Mouse (Mus musculus) forebrain, embryonic 11.5 days (tissue): ENCODE data around the gene Gbp8. TPM values are rescaled to one million over a fixed set of nuclear protein-coding genes. Genes with fewer than 3 reads are reported as not detected.
"Not testable (repeated sequence)": the region's sequence is repeated elsewhere in the genome, so short reads cannot be mapped to it uniquely, and the experiment has no call there.

Source experiments
- ATAC-seq: fragments of 200-750 bp; cut with Nextera tagmentation; replicated peaks from 2 replicates; pipeline ENCODE4 v1.8.0; 2017; ENCODE audit warnings: moderate TSS enrichment; ENCODE audit not compliant: low FRiP score
- DNase-seq: peaks from one replicate; pipeline ENCODE4 v3.0.0-alpha.2; 2017; ENCODE audit warnings: low spot score
- H3K27ac ChIP-seq: fragments of 300-500 bp; sonication (generic); 2 replicates; pipeline ENCODE4 v1.5.1; 2014; ENCODE audit warnings: low read depth, low read length
- H3K27me3 ChIP-seq: fragments of 300-500 bp; sonication (generic); 2 replicates; pipeline ENCODE4 v1.6.1; 2014; ENCODE audit warnings: mild to moderate bottlenecking, low read length, mixed read lengths; ENCODE audit not compliant: control insufficient read depth, insufficient read depth
- H3K36me3 ChIP-seq: fragments of 300-500 bp; sonication (generic); 2 replicates; pipeline ENCODE4 v1.6.1; 2014; ENCODE audit warnings: mild to moderate bottlenecking, low read length, moderate library complexity, mixed read lengths; ENCODE audit not compliant: control insufficient read depth, insufficient read depth
- H3K4me1 ChIP-seq: fragments of 300-500 bp; sonication (generic); replicated peaks from 2 replicates; pipeline ENCODE4 v1.6.1; 2014; ENCODE audit warnings: low read length, mixed read lengths; ENCODE audit not compliant: control insufficient read depth, insufficient read depth
- H3K4me2 ChIP-seq: fragments of 300-500 bp; sonication (generic); 2 replicates; pipeline ENCODE4 v1.6.1; 2014; ENCODE audit warnings: low read depth, mild to moderate bottlenecking, low read length, moderate library complexity, mixed read lengths; ENCODE audit not compliant: severe bottlenecking
- H3K4me3 ChIP-seq: fragments of 300-500 bp; sonication (generic); 2 replicates; pipeline ENCODE4 v1.5.1; 2014; ENCODE audit warnings: low read depth, low read length
- H3K9ac ChIP-seq: fragments of 300-500 bp; sonication (generic); 2 replicates; pipeline ENCODE4 v1.6.1; 2014; ENCODE audit warnings: low read length
- H3K9me3 ChIP-seq: fragments of 300-500 bp; sonication (generic); 2 replicates; pipeline ENCODE4 v1.6.1; 2016; ENCODE audit warnings: low read length, mixed read lengths; ENCODE audit not compliant: control insufficient read depth
- WGBS: fragments of 180-500 bp; shearing (Covaris S2); extraction: QIAGEN DNeasy Blood & Tissue Kit; methylation state at CpG from one replicate; pipeline ENCODE4 v1.1.7; 2014; 5-methylcytosine and 5-hydroxymethylcytosine counted together
- polyA plus RNA-seq: library from polyadenylated mRNA; unstranded; fragments of >200 nt; fragmentation: Nextera tagmentation; extraction: Ambion mirVana; gene quantifications from 2 replicates; pipeline ENCODE4 v1.2.1, GENCODE M21; 2014

Gene Gbp8
- polyA plus RNA-seq, 1 experiment from 2014 or later, result not detected

DNA sequence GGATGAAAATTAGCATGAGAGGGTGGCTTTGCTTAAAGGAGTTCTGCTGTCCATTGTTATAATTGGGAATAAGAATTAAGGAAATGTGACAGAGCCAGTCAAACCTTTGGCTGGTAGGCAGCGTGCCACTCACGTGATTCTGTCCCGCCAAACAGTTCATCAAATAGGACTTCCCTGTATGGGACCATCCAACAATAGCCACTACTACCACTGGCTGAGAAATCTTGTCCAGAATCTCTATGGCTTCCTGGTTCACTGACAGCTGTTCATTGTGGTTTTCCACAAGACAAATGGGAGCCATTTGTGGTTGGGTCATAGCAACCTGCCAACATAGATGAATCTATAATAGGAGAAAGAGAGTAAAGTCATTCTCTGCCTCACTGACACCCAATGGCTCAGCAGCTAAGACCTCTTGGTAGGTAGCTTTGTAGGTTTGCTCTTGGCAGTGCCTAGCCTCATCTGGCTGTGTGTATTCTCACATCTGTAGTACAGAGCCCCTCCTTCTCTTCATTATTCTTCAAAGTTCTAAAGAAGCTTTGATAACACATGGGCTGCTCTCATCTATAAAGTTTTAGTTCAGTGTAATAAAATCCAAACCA lies 2.5 kb downstream of the Gbp8 start:
- H3K27ac ChIP-seq, H3K4me1 ChIP-seq, H3K36me3 ChIP-seq, H3K4me2 ChIP-seq, DNase-seq, H3K4me3 ChIP-seq, H3K27me3 ChIP-seq, H3K9ac ChIP-seq, ATAC-seq, H3K9me3 ChIP-seq: not testable (repeated sequence)
- 80% methylated on average over 3 of the region's 3 CpGs for WGBS

DNA sequence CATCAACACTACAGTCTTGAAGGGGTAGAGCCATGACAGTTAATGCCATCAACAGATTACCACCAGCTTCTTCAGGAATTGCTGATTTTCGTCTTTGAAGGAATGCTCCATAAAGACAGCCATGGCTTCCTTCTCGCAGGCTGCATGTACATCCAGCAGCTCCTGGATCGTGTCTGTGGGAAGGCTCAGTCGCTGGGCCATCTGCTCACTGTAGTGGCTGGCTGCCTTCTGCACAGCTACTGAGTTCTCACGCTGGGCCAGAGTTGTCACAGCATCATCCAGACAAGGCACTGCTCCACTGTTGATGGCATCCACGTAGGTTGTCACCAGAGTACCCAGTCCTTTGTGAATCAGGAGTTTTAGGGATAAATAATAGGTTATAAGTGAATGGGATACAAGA lies 17.6 kb downstream of the Gbp8 start:
- not testable (repeated sequence) for H3K9me3 ChIP-seq, H3K36me3 ChIP-seq, H3K9ac ChIP-seq, ATAC-seq, DNase-seq, H3K4me2 ChIP-seq, H3K27me3 ChIP-seq, H3K4me3 ChIP-seq, H3K4me1 ChIP-seq, H3K27ac ChIP-seq
- WGBS, result 84% methylated on average over 6 of the region's 6 CpGs

DNA sequence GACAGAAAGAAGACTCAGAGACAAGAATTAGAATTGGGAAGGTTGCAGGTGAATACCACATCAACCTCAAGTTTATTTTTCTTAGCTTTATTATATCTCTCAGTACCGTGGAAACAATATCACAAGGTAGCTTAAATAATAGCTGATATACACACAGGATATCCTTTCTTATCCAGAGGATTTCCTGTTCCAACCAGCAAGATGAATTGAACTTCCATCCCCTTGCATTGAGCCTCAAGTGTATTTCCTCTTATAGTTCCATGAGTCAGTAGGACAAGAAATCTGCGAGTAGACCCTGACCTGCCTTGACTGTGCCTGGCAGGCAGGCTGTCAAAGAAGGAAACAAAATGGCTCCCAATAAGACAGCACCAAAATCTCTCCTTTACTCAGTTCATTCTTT lies 23.6 kb downstream of the Gbp8 start:
- no peak overlapping the region for H3K4me3 ChIP-seq
- no peaks in the 10 kb centered on the region for H3K27me3 ChIP-seq
- no peak overlapping the region for H3K9ac ChIP-seq
- H3K27ac ChIP-seq, result no peak overlapping the region
- H3K4me2 ChIP-seq, result no peak overlapping the region
- ATAC-seq (no peak), DNase-seq (no peak)
- 75% methylated on average over 2 of the region's 2 CpGs for WGBS
- no peaks in the 10 kb centered on the region for H3K36me3 ChIP-seq
- H3K4me1 ChIP-seq, result no peaks in the 10 kb centered on the region
- no peaks in the 10 kb centered on the region for H3K9me3 ChIP-seq

DNA sequence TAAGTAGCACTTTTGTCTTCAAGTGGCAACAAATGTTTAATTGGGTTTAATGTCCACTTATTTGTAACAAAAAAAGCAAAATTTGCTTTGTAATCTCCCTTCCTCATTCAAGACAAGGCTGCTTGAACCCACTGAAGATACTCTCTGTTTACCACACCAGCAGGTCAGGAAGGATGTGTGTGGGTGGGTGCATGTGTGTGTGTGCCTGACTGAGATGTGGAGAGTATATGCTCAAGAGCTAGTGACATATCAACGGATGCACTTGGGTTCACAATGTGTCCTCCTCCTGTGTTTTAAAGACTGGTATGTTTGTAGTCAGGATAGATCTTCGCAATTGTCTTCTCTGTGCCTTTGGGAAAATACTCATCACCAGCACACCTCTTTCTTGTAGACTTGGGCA lies 24.6 kb downstream of the Gbp8 start:
- 90% methylated on average over 2 of the region's 2 CpGs for WGBS
- H3K4me1 ChIP-seq, result no peaks in the 10 kb centered on the region

DNA sequence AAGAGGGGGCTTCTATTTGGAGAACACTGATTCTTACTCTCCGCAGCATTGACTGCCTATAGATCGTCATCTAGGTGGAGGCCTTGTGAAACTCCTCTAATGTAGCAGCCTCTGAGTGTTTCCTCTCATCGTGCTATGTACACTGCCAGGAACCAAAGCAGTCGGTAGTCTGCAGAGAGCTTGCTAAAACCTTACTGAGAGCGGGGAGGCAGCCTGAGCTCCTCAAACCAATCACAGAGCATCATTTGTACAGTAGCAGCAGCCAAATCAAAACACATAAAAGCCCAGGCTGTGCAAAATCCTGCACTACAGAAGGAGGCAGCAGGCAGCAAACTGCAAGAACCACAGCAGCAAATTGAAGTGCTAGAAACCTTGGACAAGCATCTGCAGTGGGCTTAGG lies 25.7 kb downstream of the Gbp8 start:
- no peak overlapping the region for H3K27ac ChIP-seq
- H3K9me3 ChIP-seq, result no peaks in the 10 kb centered on the region
- no peaks in the 10 kb centered on the region for H3K4me1 ChIP-seq
- no peaks in the 10 kb centered on the region for H3K36me3 ChIP-seq
- no peaks in the 10 kb centered on the region for H3K27me3 ChIP-seq
- H3K4me2 ChIP-seq, result no peak overlapping the region
- ATAC-seq (no peak), DNase-seq (no peak)
- no peak overlapping the region for H3K9ac ChIP-seq
- 92% methylated on average over 5 of the region's 5 CpGs for WGBS
- no peak overlapping the region for H3K4me3 ChIP-seq

More for the DNA sequence above, 24.6 kb downstream of the Gbp8 start:
- H3K4me2 ChIP-seq, result no peak overlapping the region
- no peak overlapping the region for H3K9ac ChIP-seq
- no peak for ATAC-seq
- H3K4me3 ChIP-seq, result no peak overlapping the region
- H3K27me3 ChIP-seq, result no peaks in the 10 kb centered on the region
- DNase-seq, result no peak
- no peak overlapping the region for H3K27ac ChIP-seq
- H3K36me3 ChIP-seq, result no peaks in the 10 kb centered on the region
- no peaks in the 10 kb centered on the region for H3K9me3 ChIP-seq

DNA sequence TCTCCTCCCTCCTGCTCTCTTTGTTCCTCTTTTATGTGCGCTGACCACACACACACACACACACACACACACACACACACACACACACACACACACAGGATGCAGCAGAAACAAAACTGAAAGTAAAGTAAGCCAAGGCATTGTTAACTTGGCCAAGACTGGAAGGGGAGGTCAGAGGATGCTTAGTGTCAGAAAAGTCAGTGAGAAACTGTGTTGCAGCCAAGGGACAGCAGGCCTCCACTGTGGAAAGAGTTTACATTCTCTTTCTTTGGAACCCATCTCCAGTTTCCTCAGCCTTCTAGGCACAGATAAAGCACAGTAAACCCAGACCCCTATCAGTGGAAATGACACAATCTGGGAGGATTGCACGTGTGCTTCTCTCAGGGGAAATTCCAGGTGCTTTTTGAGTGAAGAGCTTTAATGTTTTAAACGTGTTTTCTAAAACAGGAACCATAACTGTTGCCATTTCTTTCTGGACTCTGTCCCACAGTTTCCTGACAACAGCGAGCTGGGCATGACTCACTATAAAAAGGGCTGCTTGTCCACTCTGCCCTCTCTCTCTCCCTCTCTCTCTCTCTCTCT lies 29.0 kb downstream of the Gbp8 start:
- not testable (repeated sequence) for H3K9ac ChIP-seq, H3K9me3 ChIP-seq, H3K27me3 ChIP-seq, ATAC-seq, H3K4me1 ChIP-seq, H3K4me3 ChIP-seq, H3K27ac ChIP-seq, DNase-seq, H3K36me3 ChIP-seq, H3K4me2 ChIP-seq
- whole genome bisulfite sequencing, result 24% methylated on average over 3 of the region's 4 CpGs

DNA sequence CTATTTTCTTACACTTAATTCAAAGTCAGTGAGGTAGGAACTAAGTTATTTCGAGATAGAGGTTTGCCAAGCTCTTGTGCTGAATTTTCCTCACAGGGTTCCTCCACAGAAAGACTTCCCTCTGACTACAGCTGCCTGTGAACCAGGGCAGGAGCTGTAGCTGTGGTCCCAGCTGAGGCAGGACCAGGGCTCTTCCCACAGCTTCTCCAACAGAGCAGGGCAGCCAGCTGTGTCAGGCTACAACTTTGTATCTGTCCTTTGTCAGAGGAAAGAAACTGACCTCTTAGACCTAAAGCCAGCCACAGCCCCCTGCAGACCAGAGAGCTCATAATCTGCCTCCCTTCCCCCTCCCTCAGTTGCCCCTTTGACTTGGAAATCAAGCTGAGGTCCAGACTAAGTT lies 29.6 kb downstream of the Gbp8 start:
- not testable (repeated sequence) for H3K36me3 ChIP-seq, H3K4me1 ChIP-seq, H3K27me3 ChIP-seq, H3K27ac ChIP-seq, H3K9ac ChIP-seq, ATAC-seq, DNase-seq, H3K4me3 ChIP-seq, H3K4me2 ChIP-seq, H3K9me3 ChIP-seq
- 45% methylated on average over 1 of the region's 1 CpGs for WGBS

DNA sequence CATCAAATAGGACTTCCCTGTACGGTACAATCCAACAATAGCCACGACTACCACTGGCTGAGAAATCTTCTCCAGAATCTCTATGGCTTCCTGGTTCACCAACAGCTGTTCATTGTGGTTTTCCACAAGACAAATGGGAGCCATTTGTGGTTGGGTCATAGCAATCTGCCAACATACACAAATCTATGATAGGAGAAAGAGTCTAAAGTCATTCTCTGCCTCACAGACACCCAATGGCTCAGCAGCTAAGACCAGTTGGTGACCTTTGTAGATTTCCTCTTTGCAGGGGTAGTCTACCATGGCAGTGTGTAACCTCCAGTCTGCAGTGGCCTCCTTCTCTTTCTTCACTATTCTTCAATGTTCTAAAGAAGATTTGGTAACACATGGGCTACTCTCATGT lies 33.7 kb downstream of the Gbp8 start:
- not testable (repeated sequence) for ATAC-seq, H3K27me3 ChIP-seq, H3K27ac ChIP-seq, H3K9me3 ChIP-seq, H3K4me1 ChIP-seq, H3K4me3 ChIP-seq, H3K9ac ChIP-seq, DNase-seq, H3K36me3 ChIP-seq, H3K4me2 ChIP-seq
- WGBS, result 73% methylated on average over 2 of the region's 2 CpGs

DNA sequence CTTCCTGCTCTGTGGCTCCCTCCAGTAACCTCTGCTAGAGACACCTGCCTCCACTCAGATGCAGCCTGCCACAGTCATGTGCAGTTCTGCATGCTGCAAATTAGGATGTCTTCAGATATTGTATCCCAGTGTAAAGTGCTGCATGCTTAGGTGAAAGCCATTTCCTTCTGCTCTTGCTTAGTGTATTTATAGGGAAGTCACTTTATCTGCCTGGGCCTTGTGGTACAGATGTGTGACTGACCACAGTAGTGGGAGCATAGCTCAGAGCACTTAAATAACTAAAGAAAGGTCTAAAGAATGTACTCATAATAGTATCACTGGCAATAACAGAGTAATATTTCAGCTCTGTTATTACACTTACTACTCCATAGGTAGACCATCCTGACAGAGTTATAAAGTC lies 57.4 kb downstream of the Gbp8 start:
- H3K27me3 ChIP-seq, result no peaks in the 10 kb centered on the region
- no peaks in the 10 kb centered on the region for H3K36me3 ChIP-seq
- no peak overlapping the region for H3K27ac ChIP-seq
- H3K4me2 ChIP-seq, result no peak overlapping the region
- H3K4me3 ChIP-seq, result no peak overlapping the region
- ATAC-seq (no peak), DNase-seq (no peak)
- no peaks in the 10 kb centered on the region for H3K4me1 ChIP-seq
- no peak overlapping the region for H3K9ac ChIP-seq
- no peaks in the 10 kb centered on the region for H3K9me3 ChIP-seq
